Mouse (Mus musculus) G1E (cell line): ENCODE results near the gene Scamp3. TPM values are rescaled to one million over a fixed set of nuclear protein-coding genes. Genes with fewer than 3 reads are reported as not detected.
A peak's percentile ranks its signal among the peaks of the same experiment; 100 is the strongest.

Experiments used
- ATAC-seq: 2 replicates; pipeline ENCODE4 v1.8.0; 2016; ENCODE audit warnings: mild to moderate bottlenecking; ENCODE audit not compliant: insufficient number of reproducible peaks, poor library complexity, low FRiP score, severe bottlenecking; ENCODE audit errors: extremely low read depth
- DNase-seq: peaks from one replicate; pipeline ENCODE4 v3.0.0; 2012; ENCODE audit warnings: low spot score
- H3K27me3 ChIP-seq: 2 replicates; pipeline ENCODE4 v1.6.1; 2012; ENCODE audit warnings: mild to moderate bottlenecking, low read length, inconsistent platforms; ENCODE audit not compliant: insufficient read depth
- H3K36me3 ChIP-seq: replicated peaks from 2 replicates; pipeline ENCODE3; 2012; ENCODE audit warnings: mild to moderate bottlenecking, inconsistent platforms
- H3K4me1 ChIP-seq: 2 replicates; pipeline ENCODE4 v1.6.1; 2012; ENCODE audit warnings: low read depth, low read length, inconsistent platforms, mixed read lengths; ENCODE audit not compliant: insufficient read depth
- H3K4me3 ChIP-seq: 2 replicates; pipeline ENCODE4 v1.5.1; 2012; ENCODE audit warnings: low read depth, mild to moderate bottlenecking, inconsistent platforms, low read length, moderate library complexity, mixed read lengths
- H3K9me3 ChIP-seq: replicated peaks from 2 replicates; pipeline ENCODE4 v1.6.1; 2012; ENCODE audit warnings: inconsistent platforms
- CTCF ChIP-seq: IDR thresholded peaks from 2 replicates; pipeline ENCODE4 v1.5.1; 2012; ENCODE audit warnings: low read depth, low read length, inconsistent platforms, mixed read lengths
- GATA1 ChIP-seq: IDR thresholded peaks from 2 replicates; pipeline ENCODE4 v1.6.1; 2012; ENCODE audit warnings: borderline replicate concordance, low read length, inconsistent platforms, mixed read lengths
- GATA2 ChIP-seq: IDR thresholded peaks from 2 replicates; pipeline ENCODE4 v1.6.1; 2012; ENCODE audit warnings: low read depth, low read length, inconsistent platforms, borderline replicate concordance
- POLR2AphosphoS5 ChIP-seq: IDR thresholded peaks from 2 replicates; pipeline ENCODE4 v1.6.1; 2012; ENCODE audit warnings: low read depth, low read length, inconsistent platforms; ENCODE audit not compliant: insufficient replicate concordance
- TAL1 ChIP-seq: conservative IDR thresholded peaks from 2 replicates; pipeline ENCODE4 v1.6.1; 2012; ENCODE audit warnings: low read depth, low read length, inconsistent platforms, mixed read lengths
- polyA plus RNA-seq: library from polyadenylated mRNA; stranded (reverse); fragments of >175 nt; gene quantifications from 2 replicates; pipeline ENCODE4 v1.2.3, GENCODE M21; 2012
- total RNA-seq, 2 experiments: library from RNA; stranded (forward) in 1 of 2; stranded (reverse) in 1 of 2; fragments of 200-1000 nt in 1 of 2; fragments of >200 nt in 1 of 2; fragmentation: Nextera tagmentation in 1 of 2; gene quantifications; 2 replicates each; pipeline ENCODE4 v1.2.3; 2014 to 2017

The Scamp3 gene
- total and polyA plus RNA-seq, 3 experiments = 35.1 to 234 (median 123) TPM

GRCm38 (mm10) chr3:89161786-89162185 lies 15.5 kb upstream of the Scamp3 start:
- H3K27me3 ChIP-seq = peaks cover 16% of the 10 kb centered on the region

GRCm38 (mm10) chr3:89163123-89163522 lies 14.2 kb upstream of the Scamp3 start:
- ATAC-seq (no peak), DNase-seq (no peak)
- H3K4me1 ChIP-seq = peaks cover 56% of the 10 kb centered on the region
- no peak for TF ChIP-seq CTCF
- TF ChIP-seq GATA1 = no peak
- no peak for TF ChIP-seq GATA2
- no peak for TF ChIP-seq POLR2AphosphoS5
- TF ChIP-seq TAL1 = no peak
- H3K36me3 ChIP-seq = peaks cover 23% of the 10 kb centered on the region
- H3K27me3 ChIP-seq = peaks cover 12% of the 10 kb centered on the region
- H3K9me3 ChIP-seq = no peaks in the 10 kb centered on the region
- no peak overlapping the region for H3K4me3 ChIP-seq

More at GRCm38 (mm10) chr3:89161786-89162185, 15.5 kb upstream of the Scamp3 start:
- no peak for DNase-seq
- no peak for ATAC-seq
- Histone ChIP-seq H3K4me1 (peaks cover 48% of the 10 kb centered on the region), H3K9me3 (no peaks in the 10 kb centered on the region), H3K36me3 (peaks cover 10% of the 10 kb centered on the region), H3K4me3 (no peak overlapping the region)
- TF ChIP-seq GATA1 = no peak
- TF ChIP-seq TAL1 = no peak

GRCm38 (mm10) chr3:89163643-89164245 lies 13.5 kb upstream of the Scamp3 start:
- no peaks in the 10 kb centered on the region for H3K9me3 ChIP-seq
- H3K27me3 ChIP-seq = peaks cover 8% of the 10 kb centered on the region; the same call in 1 of the 2 replicates
- H3K4me1 ChIP-seq = peaks cover 57% of the 10 kb centered on the region
- no peak for TF ChIP-seq GATA2
- TF ChIP-seq CTCF = no peak
- TF ChIP-seq TAL1 = no peak
- TF ChIP-seq GATA1 = no peak
- no peak for TF ChIP-seq POLR2AphosphoS5
- peaks cover 29% of the 10 kb centered on the region for H3K36me3 ChIP-seq
- no peak for ATAC-seq
- DNase-seq = no peak
- peak overlapping the region; percentile 89 for H3K4me3 ChIP-seq

GRCm38 (mm10) chr3:89164506-89165267 lies 12.6 kb upstream of the Scamp3 start, which contains the start of gene Clk2:
TSS of gene Clk2 (plus strand) at chr3:89164795.
- H3K36me3 ChIP-seq = peaks cover 39% of the 10 kb centered on the region
- no peaks in the 10 kb centered on the region for H3K9me3 ChIP-seq
- TF ChIP-seq GATA2 (no peak), GATA1 (no peak), TAL1 (no peak), POLR2AphosphoS5 (no peak)
- H3K27me3 ChIP-seq = no peaks in the 10 kb centered on the region
- H3K4me3 ChIP-seq = peak within 1 kb of the TSS; percentile 89
- ATAC-seq = peak; percentile 83
- H3K4me1 ChIP-seq = peaks cover 51% of the 10 kb centered on the region
- peak; percentile 96 for DNase-seq

- no peak for DNase-seq
- Histone ChIP-seq H3K9me3 (no peaks in the 10 kb centered on the region), H3K4me1 (peaks cover 48% of the 10 kb centered on the region), H3K27me3 (no peaks in the 10 kb centered on the region), H3K4me3 (peak overlapping the region; percentile 89), H3K36me3 (peaks cover 46% of the 10 kb centered on the region)
- ATAC-seq = no peak
- TF ChIP-seq CTCF (no peak), TAL1 (no peak), GATA2 (no peak), GATA1 (no peak)
These were observed 11.9 kb upstream of the Scamp3 start for GRCm38 (mm10) chr3:89165268-89165870.

GRCm38 (mm10) chr3:89166945-89167344 lies 10.3 kb upstream of the Scamp3 start:
- Histone ChIP-seq H3K4me3 (peak overlapping the region; percentile 56; the same call in 1 of the 2 replicates), H3K36me3 (peaks cover 60% of the 10 kb centered on the region)

More at GRCm38 (mm10) chr3:89166945-89167344, 10.3 kb upstream of the Scamp3 start:
- DNase-seq = no peak
- H3K9me3 ChIP-seq = no peaks in the 10 kb centered on the region
- no peaks in the 10 kb centered on the region for H3K27me3 ChIP-seq
- no peak for ATAC-seq
- peaks cover 45% of the 10 kb centered on the region for H3K4me1 ChIP-seq
- TF ChIP-seq CTCF (no peak), POLR2AphosphoS5 (no peak), TAL1 (no peak), GATA1 (no peak), GATA2 (no peak)
